Mouse (Mus musculus): ENCODE data around the gene Tenm2.

GRCm38 (mm10) chr11:36123275-36123674 is 1112.5 kb downstream of the Tenm2 start:
- TF ChIP-seq POLR2A (IDR thresholded peaks at IDR 0.05; ENCODE audit: low read depth, low read length): no peak
- TF ChIP-seq CTCF (IDR thresholded peaks at IDR 0.05; ENCODE audit: extremely low read depth, insufficient read length, insufficient replicate concordance, low read depth, low read length): no peak

All from small intestine, adult 2 months (tissue).